Mouse (Mus musculus) cerebellum, postnatal 14 days (tissue): ENCODE measurements at regions not wholly inside any gene's neighbourhood (a gene's known extent, or its start where the extent isn't known, plus 50 kb on each side); places are given as distances from the start of the nearest gene placed in this dataset.
A peak's percentile ranks its signal among the peaks of the same experiment; 100 is the strongest.

Experiments used
- DNase-seq, 2 experiments: peaks; one replicate each; pipeline ENCODE4 v3.0.0; 2021; ENCODE audit warnings: mixed read lengths in 2 of 2

- no peak for DNase-seq
Observed at GRCm38 (mm10) chr7:71488016-71488650, 136.8 kb upstream of the Gm10295 start.

DNA sequence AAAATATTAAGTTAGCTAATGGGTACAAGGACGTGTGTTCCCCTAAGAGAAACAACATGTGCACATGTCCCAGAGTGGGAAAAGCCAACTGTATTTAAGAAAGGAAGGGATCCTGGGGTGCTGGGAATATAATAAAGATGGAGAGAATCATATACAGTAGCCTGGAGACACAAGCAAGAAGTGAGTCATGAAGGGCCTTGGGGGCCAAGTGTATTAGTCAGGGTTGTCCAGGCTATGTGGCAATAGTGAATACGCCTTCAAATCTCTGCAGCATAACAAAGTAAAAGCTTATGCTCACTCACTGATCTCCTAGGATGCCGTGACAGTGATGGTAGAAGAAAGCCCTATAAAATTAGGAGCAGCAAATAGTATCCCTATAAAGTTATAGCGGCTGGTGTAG lies 124.1 kb upstream of the Gm10295 start:
- no peak for DNase-seq

DNA sequence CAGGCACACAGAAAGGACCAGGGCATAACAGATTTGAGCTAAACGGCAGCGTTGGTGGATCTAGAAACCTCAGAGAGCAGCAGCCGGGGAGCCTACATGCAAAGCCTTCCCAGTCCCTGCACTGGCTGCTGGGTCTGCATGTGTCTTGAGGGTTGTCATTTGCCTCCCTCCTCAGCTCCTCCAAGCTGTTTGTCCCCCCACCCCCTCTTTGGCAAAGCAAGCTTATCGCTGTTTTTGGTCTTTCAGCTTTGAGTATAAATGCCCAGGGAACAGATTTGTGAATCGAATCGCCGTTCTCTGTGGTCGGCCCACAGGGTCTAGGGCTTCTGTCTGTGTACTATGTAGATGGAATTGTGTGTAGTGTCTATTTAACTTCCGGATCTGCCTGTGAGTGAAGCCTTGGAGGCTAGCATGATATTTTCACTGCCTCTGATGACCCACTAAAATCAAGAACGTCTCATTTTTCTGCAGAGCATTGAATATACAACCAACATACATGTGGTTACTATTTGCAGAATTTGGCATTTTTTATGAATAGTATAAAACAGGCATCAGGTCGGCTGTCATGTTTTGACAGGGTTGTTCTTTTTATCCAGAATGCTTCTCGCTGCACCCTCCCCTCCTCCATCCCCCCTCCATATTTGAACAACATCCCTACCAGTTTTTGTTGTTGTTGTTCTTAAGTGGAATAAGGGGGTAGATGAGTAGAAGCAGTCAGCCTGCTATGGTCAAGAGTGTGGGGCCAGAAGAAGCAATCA lies 121.3 kb upstream of the Gm10295 start:
- peak in 1 of 2 experiments; percentile 37 for DNase-seq

DNA sequence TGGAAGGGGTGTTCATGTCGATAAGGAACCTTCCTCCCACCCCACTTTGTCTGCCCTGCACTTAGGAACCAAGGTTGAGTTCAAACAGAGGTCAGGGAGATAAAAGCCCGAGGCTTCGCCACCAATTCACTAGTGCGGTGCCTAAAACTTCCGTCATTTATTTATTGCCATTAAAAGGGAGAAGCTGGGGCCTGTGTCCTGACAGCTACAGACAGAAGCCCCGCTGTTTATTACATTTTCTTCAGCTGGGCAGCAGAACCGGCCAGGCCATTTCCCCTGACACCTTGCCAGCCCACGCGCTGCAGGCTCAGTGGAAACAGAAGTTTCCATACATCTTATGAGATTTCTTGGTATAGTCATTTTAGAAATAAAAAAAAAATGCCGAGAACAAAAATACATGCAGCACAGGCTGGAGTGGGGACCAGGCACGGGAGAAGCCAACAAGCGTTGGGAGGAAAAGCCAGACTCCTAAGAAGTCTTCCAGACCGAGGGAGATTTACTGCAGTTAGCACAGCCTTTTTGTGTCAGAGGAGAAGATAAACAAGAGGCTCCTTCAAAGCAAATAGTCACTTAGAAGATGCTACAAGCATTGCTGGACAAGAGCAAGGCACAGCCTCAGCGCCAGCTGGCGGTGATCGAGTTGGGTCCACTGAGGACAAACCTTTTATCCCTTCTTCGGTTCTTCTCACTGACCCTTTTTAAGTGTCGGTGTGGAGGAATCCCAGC lies 120.5 kb upstream of the Gm10295 start:
- peak; percentile 48 to 57 for DNase-seq

DNA sequence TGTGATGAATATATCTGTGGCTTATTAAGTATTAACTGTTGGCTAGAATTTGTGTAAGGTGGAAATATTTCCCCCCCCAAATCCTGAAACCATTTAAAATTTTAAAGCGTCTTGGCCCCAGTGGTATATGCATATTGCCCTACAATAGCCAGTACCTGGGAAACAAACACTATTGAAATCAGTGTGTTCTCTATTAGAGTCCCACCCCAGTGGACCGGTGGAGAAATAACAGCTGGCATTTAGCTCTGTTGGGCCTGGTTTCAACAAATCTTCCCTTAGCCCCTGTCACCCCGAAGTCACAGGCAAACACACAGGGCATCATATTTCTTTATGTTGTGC lies 120.0 kb upstream of the Gm10295 start:
- DNase-seq, result no peak

DNA sequence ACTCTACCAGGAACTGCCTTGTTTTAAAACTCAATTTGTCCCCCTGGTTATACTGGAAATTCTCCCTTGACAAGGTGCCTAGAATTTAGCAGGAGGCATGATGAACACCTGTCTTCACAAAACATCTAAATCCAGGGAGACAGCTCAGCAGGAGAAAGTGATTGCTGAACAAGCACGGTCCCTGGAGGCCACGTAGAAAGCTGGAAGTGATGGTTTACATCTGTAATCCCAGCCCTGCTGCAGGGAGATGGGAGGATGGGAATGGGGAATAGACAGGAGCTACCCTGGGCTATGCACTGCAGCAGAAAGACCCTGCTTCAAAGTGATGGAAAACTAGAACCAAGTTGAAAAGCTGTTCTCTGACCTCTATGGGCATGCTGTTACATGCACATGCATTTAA lies 119.1 kb upstream of the Gm10295 start:
- no peak for DNase-seq

- DNase-seq, result no peak
Observed at GRCm38 (mm10) chr7:71469951-71470350, 118.7 kb upstream of the Gm10295 start.

GRCm38 (mm10) chr7:71467436-71468127 lies 116.3 kb upstream of the Gm10295 start:
- no peak for DNase-seq

- DNase-seq, result no peak
Observed at GRCm38 (mm10) chr7:71464127-71464526, 112.8 kb upstream of the Gm10295 start.

DNA sequence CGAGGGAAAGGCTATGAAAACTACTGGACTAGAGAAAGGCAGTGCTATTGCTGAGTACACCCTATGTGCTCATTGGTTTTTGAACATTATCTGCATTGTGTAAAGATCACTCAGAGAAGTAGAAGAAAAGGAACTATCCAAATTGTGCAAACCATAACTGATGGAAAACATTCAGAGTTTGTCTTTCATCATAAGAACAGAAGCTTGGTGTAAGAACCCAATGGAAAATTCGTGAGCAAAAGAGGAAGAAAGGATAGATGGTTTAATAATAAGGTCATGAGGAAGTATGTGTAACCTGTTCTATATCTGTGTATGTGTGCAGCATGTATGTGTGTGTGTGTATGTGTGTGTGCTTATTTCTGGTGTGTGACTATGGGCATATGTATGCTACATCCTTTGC lies 112.3 kb upstream of the Gm10295 start:
- no peak for DNase-seq

DNA sequence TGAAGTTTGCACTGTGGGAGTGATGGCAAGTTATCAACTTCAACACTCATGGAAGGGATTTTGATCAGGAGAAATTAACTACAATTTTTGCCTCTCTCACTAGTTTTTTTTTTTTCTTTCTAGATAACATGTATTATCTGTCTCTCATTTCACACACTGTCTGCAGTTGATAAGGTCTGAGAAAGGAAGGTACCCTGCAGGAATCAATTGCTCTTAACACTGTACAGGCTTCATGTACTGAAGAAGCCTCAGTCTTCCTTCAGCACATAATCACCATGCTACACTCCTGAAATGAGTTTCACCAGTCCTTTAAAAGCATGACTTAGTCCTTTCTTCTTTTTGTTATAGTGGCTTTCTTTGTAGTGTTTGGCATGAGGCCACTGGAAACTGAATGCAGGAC lies 108.5 kb upstream of the Gm10295 start:
- DNase-seq, result no peak

- DNase-seq, result no peak
Observed at GRCm38 (mm10) chr7:71458104-71458754, 106.9 kb upstream of the Gm10295 start.

GRCm38 (mm10) chr7:71457409-71458103 lies 106.3 kb upstream of the Gm10295 start:
- DNase-seq, result no peak

DNA sequence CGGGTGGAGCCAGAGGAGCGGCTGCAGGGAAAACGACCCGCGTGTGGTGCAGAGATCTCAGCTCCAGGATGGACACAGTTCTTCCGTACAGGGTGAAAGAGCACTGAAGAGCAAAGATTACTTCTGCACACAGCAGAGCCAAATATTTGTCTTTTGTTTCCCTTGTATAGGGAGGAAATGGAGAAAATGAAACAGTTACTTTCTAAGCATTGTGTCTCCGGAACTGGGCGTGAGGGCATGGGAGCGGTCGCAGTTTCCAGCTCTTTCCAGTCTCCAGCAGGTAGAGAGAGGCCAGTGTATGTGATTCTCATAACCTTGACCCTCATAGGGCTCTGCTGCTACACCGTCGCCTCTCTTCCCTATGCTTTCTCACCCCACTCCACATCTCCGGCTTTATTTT lies 105.1 kb upstream of the Gm10295 start:
- no peak for DNase-seq

DNA sequence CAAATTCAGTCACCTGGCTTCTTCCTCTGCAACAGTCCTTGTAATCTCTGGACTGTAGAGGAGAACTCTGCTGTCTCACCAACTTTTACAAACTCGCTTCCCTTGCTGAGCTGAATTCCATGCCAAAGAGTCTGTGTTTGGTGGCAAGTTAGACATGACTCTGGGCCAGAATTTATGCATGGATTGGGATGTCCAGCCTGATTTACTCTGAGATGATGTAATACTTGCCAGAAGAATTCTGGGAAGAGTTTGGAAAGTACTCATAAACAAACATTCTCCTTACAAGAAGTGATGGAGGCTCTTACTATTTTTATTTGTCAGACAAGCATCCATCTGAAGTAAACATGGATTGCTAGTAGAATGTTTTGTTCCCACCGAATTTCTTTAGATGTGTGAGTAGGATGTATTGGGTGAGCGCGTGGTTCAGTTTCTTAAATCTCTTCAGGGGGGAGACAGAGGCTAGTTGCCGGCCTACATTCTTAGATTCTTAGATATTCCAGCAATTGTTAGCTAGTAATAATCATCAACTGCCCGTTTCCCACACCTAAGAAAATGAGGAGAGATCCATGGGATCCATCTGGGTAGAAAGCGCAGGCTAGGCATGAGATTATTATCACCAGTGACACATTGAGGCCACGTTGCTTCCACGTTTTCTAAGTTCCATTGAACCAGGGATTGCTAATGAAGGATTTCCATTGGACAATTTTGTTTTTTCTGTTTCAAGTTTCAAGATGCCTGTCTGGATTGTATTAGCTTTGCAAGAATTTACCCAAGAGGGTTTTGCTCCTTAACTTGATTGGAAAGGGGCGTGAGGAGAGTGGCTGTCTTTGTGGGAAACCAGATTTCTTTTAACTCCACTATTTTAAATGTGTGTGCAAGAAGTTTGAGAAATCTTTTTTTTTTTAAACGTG lies 89.3 kb upstream of the Gm10295 start:
- DNase-seq, result no peak

DNA sequence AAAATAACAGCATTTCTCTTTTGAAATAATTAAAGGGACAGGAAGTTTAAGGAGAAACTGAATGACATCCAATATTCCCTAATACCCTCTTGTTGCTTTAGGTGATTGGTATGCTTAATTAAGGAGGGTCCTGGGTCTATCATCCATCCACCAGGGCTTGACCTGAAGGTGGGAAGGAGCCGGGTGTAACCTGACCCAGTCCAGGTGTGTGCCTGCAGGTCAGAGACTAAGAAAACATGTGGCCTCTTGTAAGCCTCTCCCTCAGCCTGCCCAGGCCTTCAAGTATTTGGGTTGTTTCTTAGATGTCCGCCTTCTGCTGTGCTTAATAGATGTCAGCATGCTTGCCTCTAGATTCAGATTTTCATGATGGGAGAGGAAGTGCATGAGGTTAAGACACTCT lies 74.7 kb upstream of the Gm10295 start:
- DNase-seq, result no peak

GRCm38 (mm10) chr7:71419261-71419660 lies 68.0 kb upstream of the Gm10295 start:
- no peak for DNase-seq

GRCm38 (mm10) chr7:71418856-71419255 lies 67.6 kb upstream of the Gm10295 start:
- no peak for DNase-seq

- DNase-seq, result no peak
Observed at GRCm38 (mm10) chr7:71414756-71415155, 63.5 kb upstream of the Gm10295 start.

DNA sequence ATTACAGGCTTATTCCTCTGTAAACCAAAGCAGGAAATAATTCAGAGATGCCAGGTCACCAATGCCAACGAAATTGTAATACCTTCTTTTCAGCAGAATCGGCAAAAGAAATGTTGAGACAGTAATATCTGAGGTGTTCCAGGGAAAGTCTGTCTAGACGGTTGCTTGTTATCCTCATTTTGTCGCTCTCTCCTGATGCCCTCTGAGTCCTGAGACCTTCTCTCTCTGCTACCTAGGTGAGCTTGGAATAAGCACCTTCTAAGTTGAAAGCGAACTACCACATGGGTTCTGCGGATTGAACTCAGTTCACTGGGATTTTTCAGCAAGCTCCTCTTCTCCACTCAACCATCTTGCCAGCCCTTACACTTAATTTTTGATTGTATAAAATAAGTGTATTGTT lies 61.8 kb upstream of the Gm10295 start:
- DNase-seq, result no peak

DNA sequence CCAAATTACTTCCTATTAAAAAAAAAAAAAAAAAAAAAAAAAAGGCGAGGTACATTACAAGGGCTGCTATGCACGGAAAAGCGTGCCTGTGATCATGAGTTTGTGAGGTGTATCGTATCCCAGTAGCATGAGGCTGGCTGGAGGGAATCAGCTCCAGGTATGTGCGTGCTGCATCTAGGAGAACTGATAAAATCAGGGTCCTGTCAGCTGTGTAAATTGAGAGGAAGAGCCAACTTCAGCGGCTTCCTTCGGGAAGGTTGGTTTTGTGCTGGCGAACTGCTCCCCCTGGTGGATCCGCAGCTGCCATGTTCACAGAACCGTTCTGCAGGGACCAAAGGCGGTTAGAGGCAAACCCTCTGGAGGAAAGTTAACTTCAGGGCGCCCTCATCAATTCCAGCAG lies 60.8 kb upstream of the Gm10295 start:
- DNase-seq, result peak; percentile 87 to 89
